In the genomic region with DNA sequence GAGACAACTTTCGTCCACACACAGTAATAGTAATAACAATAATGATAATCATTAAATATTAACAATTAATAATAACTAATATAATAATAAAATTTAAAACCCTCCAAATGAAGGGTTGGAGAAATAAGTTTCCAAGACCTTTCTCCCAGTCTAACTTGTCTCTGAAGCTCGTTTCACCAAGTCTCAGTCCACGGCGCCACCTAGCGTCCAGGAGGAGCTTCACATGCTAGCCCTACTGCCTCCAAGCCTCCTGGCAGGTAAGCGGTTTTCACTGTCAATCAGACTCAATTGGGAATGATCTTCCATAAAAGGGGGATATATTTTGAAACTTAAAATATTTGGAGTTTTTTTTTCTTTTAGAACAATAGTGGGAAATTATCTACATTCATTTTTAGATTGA, we compare ENCODE assay signal across 8 mouse cellular contexts. TPM values are rescaled to one million over a fixed set of nuclear protein-coding genes. Genes with fewer than 3 reads are reported as not detected.
DNase-seq lines count a peak whose midpoint lies in the region; ATAC-seq lines count a peak whose summit lies in the region.

No protein-coding gene starts in this region.

- H3K27ac ChIP-seq in hindbrain, embryonic 13.5 days, result no peak overlapping the region

- 17% methylated on average over 6 of the region's 6 CpGs for WGBS in hindbrain, embryonic 13.5 days

- no peaks in the 10 kb centered on the region for H3K9me3 ChIP-seq in hindbrain, embryonic 13.5 days

- no peaks in the 10 kb centered on the region for H3K27me3 ChIP-seq in hindbrain, embryonic 13.5 days

- H3K9ac ChIP-seq in hindbrain, embryonic 13.5 days, result no peak overlapping the region

- no peaks in the 10 kb centered on the region for H3K36me3 ChIP-seq in hindbrain, embryonic 13.5 days

- H3K4me3 ChIP-seq in hindbrain, embryonic 13.5 days, result peak overlapping the region; percentile 16; the same call in 1 of the 2 replicates

- H3K4me1 ChIP-seq in hindbrain, embryonic 13.5 days (replicated peaks), result peaks cover 4% of the 10 kb centered on the region; the same call in 1 of the 2 replicates

- peak; percentile 63 for DNase-seq in MN1 (ENCODE audit: low spot score)
- peak; percentile 79 for DNase-seq in cerebellum, adult 9-10 months
- DNase-seq in frontal cortex, postnatal 10 days (ENCODE audit: low spot score in 2 of 2), result peak; percentile 55 to 77
- DNase-seq in layer of hippocampus, postnatal 14 days (ENCODE audit: low spot score in 2 of 2), result peak; percentile 73 to 86
- peak; percentile 87 for DNase-seq in lung, postnatal 25 days (ENCODE audit: low spot score)
- peak; percentile 78 for DNase-seq in retina, adult 2 months (ENCODE audit: low read depth, low spot score)
- peak; percentile 85 for DNase-seq in thymus, postnatal 25 days

- H3K4me2 ChIP-seq in hindbrain, embryonic 13.5 days, result peak overlapping the region; percentile 40; the same call in 1 of the 2 replicates

- ATAC-seq in hindbrain, embryonic 13.5 days (ENCODE audit: low FRiP score), result 0 out of 2 replicates have a peak, but pooled peaks have one; percentile 68

RNA-seq across cellular contexts. Expression of a gene that starts 20.6 kb away (rescaled TPM):
- 14.6 and 14.9 TPM in 2 replicates for polyA plus RNA-seq in hindbrain, embryonic 13.5 days (2015; fragmentation: Nextera tagmentation; extraction: Ambion mirVana)
- 10 to 100 TPM; 45.4 to 46.1 TPM for total RNA-seq in layer of hippocampus, postnatal 14 days (2021)
